Mouse (Mus musculus): Measurements from ENCODE around the gene Zfp560.
A peak's percentile ranks its signal among the peaks of the same experiment; 100 is the strongest.
"Not testable (repeated sequence)": the region's sequence is repeated elsewhere in the genome, so short reads cannot be mapped to it uniquely, and the experiment has no call there.

Gene Zfp560

DNA sequence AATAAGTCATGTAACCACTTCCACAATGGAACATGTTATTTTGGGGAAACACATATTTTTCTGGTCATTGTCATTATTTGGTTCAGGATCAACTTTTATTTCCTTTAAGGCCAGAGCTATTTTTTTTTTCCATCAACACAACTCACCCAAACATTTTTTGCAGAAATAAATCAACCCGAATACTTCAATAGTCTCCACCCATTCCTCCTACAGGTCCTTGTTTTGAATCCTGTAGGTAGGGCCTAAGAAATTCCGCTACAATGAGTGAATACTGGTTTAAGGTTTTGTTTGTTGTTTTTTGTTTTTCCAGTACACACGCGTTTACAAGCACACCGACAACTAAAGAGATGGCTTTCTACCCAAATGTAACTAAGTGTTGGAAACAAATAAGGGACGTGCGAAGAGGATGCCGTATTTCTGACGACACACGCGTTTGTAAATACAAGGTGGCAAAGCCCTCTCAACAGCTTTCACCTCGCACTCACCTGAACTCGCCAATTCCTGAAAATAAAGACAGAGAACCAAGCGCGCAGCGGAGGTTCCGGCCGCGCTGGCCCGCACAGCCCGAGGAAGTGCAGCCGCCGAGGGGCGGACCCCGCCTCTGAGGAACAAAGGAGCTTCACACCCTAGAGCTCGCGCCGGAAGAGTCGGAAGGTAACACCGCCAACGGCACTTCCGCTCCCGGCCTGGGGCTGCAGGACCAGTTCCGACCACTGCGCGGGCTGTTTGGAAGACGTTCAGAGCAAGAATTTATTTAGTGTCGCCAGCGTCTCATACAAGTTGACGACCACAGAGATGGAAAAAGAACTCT is at the start of gene Zfp560:
Gene Zfp560 (minus strand): TSS at position 646 of the 811 bp plus-strand sequence.
- DNase-seq (ENCODE audit: low spot score), result peak; percentile 38

DNA sequence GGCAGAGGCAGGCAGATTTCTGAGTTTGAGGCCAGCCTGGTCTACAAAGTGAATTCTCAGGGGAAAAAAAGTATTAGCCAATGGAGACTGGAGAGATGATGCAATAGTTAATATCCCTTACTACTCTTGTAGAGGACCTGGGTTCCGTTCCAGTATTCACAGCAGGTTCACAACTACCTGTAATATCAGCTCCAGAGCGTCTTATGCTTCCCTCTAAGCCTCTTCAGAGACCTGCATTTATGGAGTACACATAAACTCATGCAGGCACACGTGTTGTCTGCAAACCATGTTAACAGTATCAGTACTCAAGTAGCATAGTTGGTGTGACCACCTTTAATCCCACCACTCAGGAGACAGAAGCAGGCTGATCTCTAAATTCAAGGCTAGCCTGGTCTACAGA is 45.0 kb upstream of the Zfp560 start:
- DNase-seq (ENCODE audit: low spot score), result no peak

DNA sequence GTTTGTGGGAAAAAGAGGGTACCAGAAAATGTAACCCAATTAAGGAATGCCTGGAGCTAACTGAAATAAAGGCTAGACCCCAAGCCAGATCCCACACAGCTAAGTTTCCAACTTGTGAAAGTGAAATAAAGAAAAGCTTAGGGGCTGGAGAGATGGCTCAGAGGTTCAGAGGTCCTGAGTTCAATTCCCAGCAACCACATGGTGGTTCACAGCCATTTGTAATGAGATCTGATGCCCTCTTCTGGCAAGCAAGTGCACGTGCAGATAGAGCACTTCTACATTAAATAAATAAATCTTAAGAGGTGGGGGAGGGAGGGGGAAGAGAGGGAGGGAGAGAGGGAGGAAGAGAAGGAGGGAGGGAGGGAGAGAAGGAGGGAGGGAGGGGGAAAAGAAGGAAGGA is 26.5 kb upstream of the Zfp560 start:
- no peak for DNase-seq (ENCODE audit: low spot score)

DNA sequence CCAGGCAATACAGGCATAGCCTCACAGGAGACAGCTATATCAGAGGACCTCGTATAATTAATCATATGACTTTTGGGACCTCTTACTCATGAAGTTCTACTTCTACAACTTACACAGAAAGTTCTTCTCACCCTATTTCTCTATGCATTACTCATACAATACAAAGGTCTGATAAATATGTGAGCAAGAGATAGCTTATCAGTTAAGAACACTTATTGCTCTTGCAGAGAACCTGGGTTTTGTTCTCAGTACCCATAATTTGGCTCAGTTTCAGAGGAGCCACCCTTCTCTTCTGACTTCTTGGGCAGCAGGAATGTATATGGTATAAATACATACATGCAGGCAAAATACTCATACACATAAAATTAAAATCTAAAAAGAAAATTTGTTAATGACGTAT is 24.3 kb upstream of the Zfp560 start:
- DNase-seq (ENCODE audit: low spot score), result no peak

GRCm38 (mm10) chr9:20385343-20385703 is 346 bp upstream of the Zfp560 start:
- DNase-seq (ENCODE audit: low spot score), result no peak

GRCm38 (mm10) chr9:20383659-20384058 is 1.3 kb downstream of the Zfp560 start:
- no peak for DNase-seq (ENCODE audit: low spot score)

DNA sequence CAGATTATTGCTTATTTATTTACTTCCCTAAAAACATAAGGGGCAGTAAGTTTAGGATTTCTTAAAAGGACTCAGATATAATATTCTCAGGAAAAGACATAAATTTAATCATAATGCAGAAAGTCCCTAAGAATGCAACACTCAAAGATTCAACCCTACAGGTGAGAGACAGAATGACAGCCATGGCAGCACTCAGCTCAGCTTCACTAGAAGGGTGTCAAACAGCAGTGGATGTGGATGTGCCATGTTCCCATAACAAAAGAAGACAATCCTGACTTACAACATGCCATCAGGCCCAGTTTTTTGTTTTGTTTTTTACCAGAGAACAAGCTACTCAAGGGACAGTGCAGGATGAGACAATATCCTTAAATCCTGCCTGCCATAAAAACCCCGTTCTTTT is 10.3 kb downstream of the Zfp560 start:
- no peak for DNase-seq (ENCODE audit: low spot score)

DNA sequence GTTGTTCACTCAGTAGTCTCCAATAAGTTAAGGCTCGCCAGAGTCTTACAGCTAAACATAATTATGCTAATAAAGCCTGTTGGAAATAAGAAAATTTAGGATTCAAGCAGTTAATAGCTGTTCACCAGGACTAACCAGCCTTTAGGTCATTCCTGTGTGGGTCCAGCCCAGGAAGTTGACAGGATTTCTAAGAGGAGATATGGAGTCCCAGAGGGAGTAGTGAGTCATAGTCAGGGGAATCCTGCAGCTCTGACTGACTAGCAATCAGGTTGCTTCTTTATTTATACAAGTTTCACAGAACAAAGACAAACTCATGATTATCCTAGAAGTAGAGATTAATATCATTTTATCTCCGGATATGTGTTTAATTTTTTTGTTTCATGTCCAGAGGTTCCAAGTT is 17.7 kb downstream of the Zfp560 start:
- no peak for DNase-seq (ENCODE audit: low spot score)

DNA sequence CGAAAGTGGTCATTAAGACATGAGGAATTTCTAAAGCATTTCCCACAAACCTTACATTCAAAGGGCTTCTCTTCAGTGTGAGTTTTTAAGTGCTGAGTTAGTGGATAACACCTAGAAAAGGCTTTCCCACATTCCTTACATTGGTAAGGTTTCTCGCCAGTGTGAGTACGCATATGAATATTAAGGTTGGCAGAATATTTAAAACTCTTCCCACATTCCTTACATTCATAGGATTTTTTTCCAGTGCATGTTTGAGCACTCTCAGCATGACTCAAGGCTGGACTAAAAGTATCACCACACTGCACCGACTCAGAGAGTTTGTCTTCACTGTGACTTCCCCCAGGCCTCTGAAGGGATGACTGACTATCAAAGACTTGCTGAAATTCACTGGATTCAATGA is 36.5 kb downstream of the Zfp560 start:
- DNase-seq (ENCODE audit: low spot score), result no peak

DNA sequence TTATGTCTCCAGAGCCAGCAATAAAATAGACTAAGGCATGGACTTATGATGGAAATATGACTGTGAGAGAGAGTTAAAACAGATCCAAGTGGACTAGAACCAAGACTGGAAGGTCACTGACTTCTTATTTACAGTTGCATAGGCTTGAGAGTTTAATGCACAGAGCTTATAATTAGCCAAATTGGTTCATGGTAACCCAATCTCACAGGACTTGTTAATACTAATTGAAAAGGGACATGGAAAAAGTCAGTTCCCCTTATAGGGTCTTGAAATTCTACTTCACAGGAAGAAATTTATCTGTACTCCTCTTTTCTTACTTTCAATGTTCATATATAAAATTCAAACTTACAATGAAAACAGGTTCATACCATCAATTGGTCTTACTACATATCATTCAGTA is 49.0 kb downstream of the Zfp560 start, which contains the start of gene Olfr18:
Gene Olfr18 (minus strand): TSS at position 101 of the 400 bp plus-strand sequence.
- no peak for DNase-seq (ENCODE audit: low spot score)

GRCm38 (mm10) chr9:20298232-20298631 is 86.7 kb downstream of the Zfp560 start, which contains the start of gene Olfr873:
TSS of gene Olfr873 (plus strand) at chr9:20298532.
- DNase-seq (ENCODE audit: low spot score), result no peak

- DNase-seq (ENCODE audit: low spot score), result not testable (repeated sequence)
These were observed 89.4 kb downstream of the Zfp560 start for GRCm38 (mm10) chr9:20295562-20295961.
